Mouse (Mus musculus) thymus, adult 2 months (tissue): Measurements from ENCODE around the gene Fmo6.

Source experiments
- CTCF ChIP-seq: fragments of 200-500 bp; IDR thresholded peaks from 2 replicates; pipeline ENCODE4 v1.5.1; 2012; ENCODE audit warnings: mild to moderate bottlenecking, control low read depth, low read length, moderate library complexity, borderline replicate concordance; ENCODE audit not compliant: control insufficient read depth, poor library complexity, insufficient read depth; ENCODE audit errors: extremely low read depth
- POLR2A ChIP-seq: fragments of 200-500 bp; IDR thresholded peaks from 2 replicates; pipeline ENCODE4 v1.6.1; 2012; ENCODE audit warnings: mild to moderate bottlenecking, low read length, control low read depth, moderate library complexity; ENCODE audit not compliant: control insufficient read depth, poor library complexity, insufficient read depth; ENCODE audit errors: extremely low read depth

- TF ChIP-seq POLR2A (no peak), CTCF (no peak)
Measured at GRCm38 (mm10) chr1:162888646-162889045, 48.7 kb downstream of the Fmo6 start.
